Comparison of ENCODE assay signal across 11 mouse cellular contexts in genomic region chr12:39998853-39999195, GRCm38 (mm10). TPM values are rescaled to one million over a fixed set of nuclear protein-coding genes. Genes with fewer than 3 reads are reported as not detected.
A peak's percentile ranks its signal among the peaks of the same experiment; 100 is the strongest.
DNase-seq lines count a peak whose midpoint lies in the region; ATAC-seq and TF ChIP-seq lines count a peak whose summit lies in the region.
"Had no signal": no experiment of that assay in that cellular context is flagged by ENCODE, and none has a peak within 500 bp of the region (broad histone marks: within the 10 kb centered on the region; RNA-seq: fewer than 3 reads in every experiment).

No protein-coding gene starts in this region.

- H3K4me2 ChIP-seq in forebrain, embryonic 11.5 days (ENCODE audit: low read depth, low read length, severe bottlenecking), result 0 out of 2 replicates have a peak overlapping the region, but pooled peaks have one; percentile 5
- H3K4me2 ChIP-seq in forebrain, embryonic 16.5 days (ENCODE audit: low read length), result no peak overlapping the region
- H3K4me2 ChIP-seq in heart, embryonic 16.5 days (ENCODE audit: low read depth, low read length), result peak overlapping the region; percentile 38; the same call in 1 of the 2 replicates
- H3K4me2 ChIP-seq in lung, postnatal 0 days (replicated peaks; ENCODE audit: low read depth, low read length), result peak overlapping the region; percentile 34
- H3K4me2 ChIP-seq: embryonic facial prominence, embryonic 13.5 days; liver, embryonic 11.5 days had no signal

- H3K27ac ChIP-seq in forebrain, embryonic 11.5 days (ENCODE audit: low read depth, low read length), result no peak overlapping the region
- no peak overlapping the region for H3K27ac ChIP-seq in forebrain, embryonic 16.5 days (ENCODE audit: low read length)
- H3K27ac ChIP-seq in heart, embryonic 16.5 days (ENCODE audit: low read length), result no peak overlapping the region
- no peak overlapping the region for H3K27ac ChIP-seq in lung, postnatal 0 days (ENCODE audit: low read length)
- no peak overlapping the region for H3K27ac ChIP-seq in kidney, adult 2 months (ENCODE audit: insufficient read depth, low read depth, low read length)
- H3K27ac ChIP-seq: embryonic facial prominence, embryonic 13.5 days had no signal

- 25% methylated on average over 4 of the region's 4 CpGs for WGBS in forebrain, embryonic 11.5 days
- 23% methylated on average over 4 of the region's 4 CpGs for WGBS in forebrain, embryonic 16.5 days
- 52% methylated on average over 4 of the region's 4 CpGs for WGBS in heart, embryonic 16.5 days
- 34% methylated on average over 4 of the region's 4 CpGs for WGBS in lung, postnatal 0 days
- 74% methylated on average over 4 of the region's 4 CpGs for WGBS in kidney, adult 2 months

- TF ChIP-seq EP300 in lung, postnatal 0 days (IDR thresholded peaks at IDR 0.05), result no peak

- no peak overlapping the region for H3K9ac ChIP-seq in forebrain, embryonic 11.5 days (ENCODE audit: low read length)
- no peak overlapping the region for H3K9ac ChIP-seq in forebrain, embryonic 16.5 days (replicated peaks; ENCODE audit: low read depth, low read length)
- no peak overlapping the region for H3K9ac ChIP-seq in heart, embryonic 16.5 days (ENCODE audit: low read length)
- no peak overlapping the region for H3K9ac ChIP-seq in lung, postnatal 0 days (replicated peaks; ENCODE audit: low read depth)
- H3K9ac ChIP-seq: embryonic facial prominence, embryonic 13.5 days had no signal

- no peak overlapping the region for H3K4me3 ChIP-seq in forebrain, embryonic 11.5 days (ENCODE audit: low read depth, low read length)
- H3K4me3 ChIP-seq in forebrain, embryonic 16.5 days (replicated peaks; ENCODE audit: low read length), result no peak overlapping the region
- H3K4me3 ChIP-seq in heart, embryonic 16.5 days (ENCODE audit: low read length), result no peak overlapping the region
- no peak overlapping the region for H3K4me3 ChIP-seq in lung, postnatal 0 days (ENCODE audit: low read depth, low read length)
- H3K4me3 ChIP-seq in kidney, adult 2 months (ENCODE audit: insufficient read depth, low read depth, low read length), result no peak overlapping the region
- H3K4me3 ChIP-seq: embryonic facial prominence, embryonic 13.5 days had no signal

- H3K9me3 ChIP-seq in forebrain, embryonic 11.5 days (ENCODE audit: control insufficient read depth, low read length), result no peaks in the 10 kb centered on the region
- H3K9me3 ChIP-seq in forebrain, embryonic 16.5 days (ENCODE audit: control insufficient read depth, low read length), result no peaks in the 10 kb centered on the region
- no peaks in the 10 kb centered on the region for H3K9me3 ChIP-seq in heart, embryonic 16.5 days (replicated peaks; ENCODE audit: control insufficient read depth, low read length)
- H3K9me3 ChIP-seq in lung, postnatal 0 days (ENCODE audit: low read length), result no peaks in the 10 kb centered on the region
- H3K9me3 ChIP-seq: embryonic facial prominence, embryonic 13.5 days had no signal

- DNase-seq in forebrain, embryonic 11.5 days (ENCODE audit: low spot score), result no peak
- no peak for DNase-seq in heart, postnatal 10 days
- DNase-seq in lung, postnatal 0 days (ENCODE audit: low spot score), result no peak
- DNase-seq in lung, postnatal 14 days, result no peak
- peak; percentile 44 for DNase-seq in ZHBTc4 (ENCODE audit: low read depth, low spot score)
- DNase-seq in kidney, adult 2 months, result no peak
- DNase-seq: cerebellum, adult 2 months had no signal

- H3K27me3 ChIP-seq in forebrain, embryonic 11.5 days (ENCODE audit: control insufficient read depth, insufficient read depth, low read length), result no peaks in the 10 kb centered on the region
- H3K27me3 ChIP-seq in forebrain, embryonic 16.5 days (replicated peaks; ENCODE audit: control insufficient read depth, insufficient read depth, low read length), result no peaks in the 10 kb centered on the region
- H3K27me3 ChIP-seq in heart, embryonic 16.5 days (ENCODE audit: control insufficient read depth, insufficient read depth, low read length), result no peaks in the 10 kb centered on the region
- no peaks in the 10 kb centered on the region for H3K27me3 ChIP-seq in lung, postnatal 0 days (replicated peaks; ENCODE audit: insufficient read depth, low read length)
- H3K27me3 ChIP-seq in kidney, adult 2 months (replicated peaks; ENCODE audit: control insufficient read depth, insufficient read depth, low read length), result no peaks in the 10 kb centered on the region
- H3K27me3 ChIP-seq: embryonic facial prominence, embryonic 13.5 days had no signal

- ATAC-seq in forebrain, embryonic 11.5 days (replicated peaks; ENCODE audit: low FRiP score), result peak; percentile 34; the same call in 1 of the 2 replicates
- no peak for ATAC-seq in forebrain, embryonic 16.5 days
- ATAC-seq in heart, embryonic 16.5 days (replicated peaks; ENCODE audit: extremely low read depth, insufficient read depth, low FRiP score), result no peak
- no peak for ATAC-seq in lung, postnatal 0 days

- no peak for TF ChIP-seq POLR2A in kidney, adult 2 months (IDR thresholded peaks at IDR 0.05; ENCODE audit: low read depth, low read length)

- H3K4me1 ChIP-seq in forebrain, embryonic 11.5 days (replicated peaks; ENCODE audit: control insufficient read depth, insufficient read depth, low read length), result peaks cover 3% of the 10 kb centered on the region
- H3K4me1 ChIP-seq in forebrain, embryonic 16.5 days (replicated peaks; ENCODE audit: control insufficient read depth, insufficient read depth, low read length), result peaks cover 3% of the 10 kb centered on the region
- peaks cover 7% of the 10 kb centered on the region for H3K4me1 ChIP-seq in heart, embryonic 16.5 days (ENCODE audit: control insufficient read depth, insufficient read depth, low read length)
- no peaks in the 10 kb centered on the region for H3K4me1 ChIP-seq in lung, postnatal 0 days (ENCODE audit: insufficient read depth, low read depth, low read length)
- no peaks in the 10 kb centered on the region for H3K4me1 ChIP-seq in kidney, adult 2 months (ENCODE audit: control insufficient read depth, insufficient read depth, low read length)

- TF ChIP-seq CTCF in lung, postnatal 0 days (IDR thresholded peaks at IDR 0.05), result no peak
- no peak for TF ChIP-seq CTCF in kidney, adult 2 months (conservative IDR thresholded peaks at IDR 0.05; ENCODE audit: insufficient read depth, insufficient read length, low read depth, low read length)

- H3K36me3 ChIP-seq in forebrain, embryonic 11.5 days (ENCODE audit: control insufficient read depth, insufficient read depth, low read length), result no peaks in the 10 kb centered on the region
- no peaks in the 10 kb centered on the region for H3K36me3 ChIP-seq in forebrain, embryonic 16.5 days (ENCODE audit: control insufficient read depth, insufficient read depth)
- H3K36me3 ChIP-seq in heart, embryonic 16.5 days (ENCODE audit: control insufficient read depth, insufficient read depth), result no peaks in the 10 kb centered on the region
- no peaks in the 10 kb centered on the region for H3K36me3 ChIP-seq in lung, postnatal 0 days (ENCODE audit: insufficient read depth, low read length)
- H3K36me3 ChIP-seq in kidney, adult 2 months (ENCODE audit: control insufficient read depth, insufficient read depth, low read length), result no peaks in the 10 kb centered on the region
- H3K36me3 ChIP-seq: embryonic facial prominence, embryonic 13.5 days had no signal

- intact Hi-C loops in heart, postnatal 10 days (cut with DNase I), result no loop called here

RNA-seq across cellular contexts. Expression of gene Arl4a, which starts 39.0 kb away (rescaled TPM):
- 55.1 and 63.8 TPM in 2 replicates for polyA plus RNA-seq in forebrain, embryonic 11.5 days (2014; fragmentation: Nextera tagmentation; extraction: Ambion mirVana)
- polyA plus RNA-seq in forebrain, embryonic 16.5 days (2015; fragmentation: Nextera tagmentation; extraction: Ambion mirVana), result 73.3 and 74.0 TPM in 2 replicates
- 32.8 and 38.5 TPM in 2 replicates for polyA plus RNA-seq in heart, embryonic 16.5 days (2015; fragmentation: Nextera tagmentation; extraction: Ambion mirVana)
- total RNA-seq in heart, postnatal 10 days (2021), result 10 to 100 TPM; 24.7 to 36.9 TPM
- polyA plus RNA-seq in lung, postnatal 0 days (2015; fragmentation: Nextera tagmentation; extraction: Ambion mirVana), result 42.2 and 48.7 TPM in 2 replicates
- 11.6 and 12.4 TPM in 2 replicates for polyA plus RNA-seq in kidney, adult 2 months (2012; rRNA removed)
